ENCODE assay signal across 8 mouse cellular contexts in the genomic region with DNA sequence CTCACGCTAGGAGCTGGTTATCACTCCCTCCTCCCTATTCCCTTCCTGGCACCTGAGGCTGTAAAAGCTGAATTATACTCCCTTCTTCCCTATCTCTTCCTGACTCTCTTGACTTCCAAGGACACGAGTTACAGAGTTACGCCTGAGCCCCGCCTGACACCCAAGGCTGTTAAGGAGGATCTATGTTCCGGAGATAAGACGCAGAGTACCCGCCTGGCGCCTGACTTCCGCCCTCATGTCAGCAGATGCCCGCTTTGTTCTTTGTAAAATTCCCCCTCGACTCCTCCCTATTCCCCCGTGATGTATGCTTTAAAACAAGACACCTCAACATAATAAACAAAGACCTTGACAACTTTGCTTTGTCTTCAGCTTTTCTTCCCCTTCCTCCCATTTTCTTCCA. TPM values are rescaled to one million over a fixed set of nuclear protein-coding genes. Genes with fewer than 3 reads are reported as not detected.
DNase-seq lines count a peak whose midpoint lies in the region; ATAC-seq lines count a peak whose summit lies in the region.

No protein-coding gene starts in this region.

- H3K27me3 ChIP-seq in hindbrain, embryonic 16.5 days (replicated peaks; ENCODE audit: control insufficient read depth, insufficient read depth, low read length) = no peaks in the 10 kb centered on the region
- H3K27me3 ChIP-seq in forebrain, embryonic 11.5 days (ENCODE audit: control insufficient read depth, insufficient read depth, low read length) = no peaks in the 10 kb centered on the region

- no peak overlapping the region for H3K27ac ChIP-seq in hindbrain, embryonic 16.5 days (ENCODE audit: low read depth, low read length)
- no peak overlapping the region for H3K27ac ChIP-seq in forebrain, embryonic 11.5 days (ENCODE audit: low read depth, low read length)

- peak; percentile 16 to 24 for DNase-seq in spleen, postnatal 36 days (ENCODE audit: low spot score in 2 of 2)
- no peak for DNase-seq in spleen, postnatal 14 days (ENCODE audit: low spot score in 2 of 2)
- DNase-seq in thymus, postnatal 4 days = peak; percentile 65
- DNase-seq in forebrain, embryonic 11.5 days (ENCODE audit: low spot score) = no peak
- DNase-seq in urinary bladder, adult 18-20 months (ENCODE audit: low spot score in 2 of 2) = no peak
- no peak for DNase-seq in retina, embryonic 14.5 days (ENCODE audit: low spot score)

- H3K4me2 ChIP-seq in hindbrain, embryonic 16.5 days (ENCODE audit: low read length) = peak overlapping the region; percentile 14; the same call in 1 of the 2 replicates
- no peak overlapping the region for H3K4me2 ChIP-seq in forebrain, embryonic 11.5 days (ENCODE audit: low read depth, low read length, severe bottlenecking)

- H3K9me3 ChIP-seq in hindbrain, embryonic 16.5 days (ENCODE audit: control insufficient read depth, low read length) = no peaks in the 10 kb centered on the region
- no peaks in the 10 kb centered on the region for H3K9me3 ChIP-seq in forebrain, embryonic 11.5 days (ENCODE audit: control insufficient read depth, low read length)

- H3K9ac ChIP-seq in hindbrain, embryonic 16.5 days (ENCODE audit: low read depth, low read length) = no peak overlapping the region
- H3K9ac ChIP-seq in forebrain, embryonic 11.5 days (ENCODE audit: low read length) = no peak overlapping the region

- ATAC-seq in hindbrain, embryonic 16.5 days = no peak
- peak; percentile 30; the same call in 1 of the 2 replicates for ATAC-seq in megakaryocyte, adult 5-6 weeks (ENCODE audit: poor library complexity, severe bottlenecking)
- no peak for ATAC-seq in forebrain, embryonic 11.5 days (replicated peaks; ENCODE audit: low FRiP score)

- H3K36me3 ChIP-seq in hindbrain, embryonic 16.5 days (ENCODE audit: control insufficient read depth, insufficient read depth, low read length) = no peaks in the 10 kb centered on the region
- H3K36me3 ChIP-seq in forebrain, embryonic 11.5 days (ENCODE audit: control insufficient read depth, insufficient read depth, low read length) = no peaks in the 10 kb centered on the region

- H3K4me3 ChIP-seq in hindbrain, embryonic 16.5 days (ENCODE audit: low read length) = no peak overlapping the region
- H3K4me3 ChIP-seq in forebrain, embryonic 11.5 days (ENCODE audit: low read depth, low read length) = no peak overlapping the region

- whole genome bisulfite sequencing in hindbrain, embryonic 16.5 days = 32% methylated on average over 12 of the region's 12 CpGs
- 42% methylated on average over 12 of the region's 12 CpGs for WGBS in forebrain, embryonic 11.5 days

- H3K4me1 ChIP-seq in hindbrain, embryonic 16.5 days (ENCODE audit: control insufficient read depth, insufficient read depth, low read depth, low read length) = no peaks in the 10 kb centered on the region
- H3K4me1 ChIP-seq in forebrain, embryonic 11.5 days (replicated peaks; ENCODE audit: control insufficient read depth, insufficient read depth, low read length) = no peaks in the 10 kb centered on the region

RNA-seq across cellular contexts. Expression of a gene that starts 46.1 kb away (rescaled TPM):
- polyA plus RNA-seq in hindbrain, embryonic 16.5 days (2015; fragmentation: Nextera tagmentation; extraction: Ambion mirVana) = 0.65 and 0.85 TPM in 2 replicates
- 1.1 and 2.7 TPM in 2 replicates for total RNA-seq in megakaryocyte, adult 5-6 weeks (2015)
- total RNA-seq in megakaryocyte, adult 5-6 weeks (2017) = 1.7 and 2.8 TPM in 2 replicates
- polyA plus RNA-seq in forebrain, embryonic 11.5 days (2014; fragmentation: Nextera tagmentation; extraction: Ambion mirVana) = not detected in 2 replicates

Comparison
In these comparisons a context has a peak if more than half of its experiments do, and no peak if none do; other contexts are left out.
1. DNase-seq: peak in spleen, postnatal 36 days (2 of 2) and thymus, postnatal 4 days (single experiment); none in spleen, postnatal 14 days (0 of 2), forebrain, embryonic 11.5 days (single experiment), urinary bladder, adult 18-20 months (0 of 2) and retina, embryonic 14.5 days (single experiment).